Mouse (Mus musculus) bone marrow macrophage, adult 2 months (primary cell): ENCODE measurements around the gene Klrb1b.

Experiments
- CTCF ChIP-seq: IDR thresholded peaks from 2 replicates; pipeline ENCODE4 v1.5.1; 2012; ENCODE audit warnings: low read depth, mild to moderate bottlenecking, low read length, moderate library complexity
- POLR2A ChIP-seq: IDR thresholded peaks from 2 replicates; pipeline ENCODE4 v1.6.1; 2012; ENCODE audit warnings: mild to moderate bottlenecking, low read depth, low read length, borderline replicate concordance

- TF ChIP-seq POLR2A (no peak), CTCF (peak; percentile 55; the same call in 1 of the 2 replicates)
Measured at GRCm38 (mm10) chr6:128849902-128850301, 23.8 kb upstream of the Klrb1b start.
